ENCODE assay signal across 12 mouse cellular contexts in genomic region chr14:25174402-25174801, GRCm38 (mm10).
DNase-seq lines count a peak whose midpoint lies in the region; ATAC-seq and TF ChIP-seq lines count a peak whose summit lies in the region.
"Had no signal": no experiment of that assay in that cellular context is flagged by ENCODE, and none has a peak within 500 bp of the region (broad histone marks: within the 10 kb centered on the region; RNA-seq: fewer than 3 reads in every experiment).

No protein-coding gene starts in this region.

- no peak for TF ChIP-seq CTCF in intestine, postnatal 0 days (IDR thresholded peaks at IDR 0.05; ENCODE audit: low read depth)

- no peak for ATAC-seq in forebrain, embryonic 14.5 days
- no peak for ATAC-seq in embryonic facial prominence, embryonic 15.5 days (ENCODE audit: insufficient number of reproducible peaks, low FRiP score, low TSS enrichment, low read depth)
- ATAC-seq in intestine, postnatal 0 days: 0 out of 2 replicates have a peak, but pooled peaks have one; percentile 21
- ATAC-seq: forebrain, embryonic 15.5 days had no signal

- 0 out of 2 replicates have a peak overlapping the region, but pooled peaks have one; percentile 40 for H3K27ac ChIP-seq in forebrain, embryonic 10.5 days
- H3K27ac ChIP-seq in forebrain, embryonic 14.5 days (ENCODE audit: low read depth, low read length): no peak overlapping the region
- H3K27ac ChIP-seq in embryonic facial prominence, embryonic 15.5 days (replicated peaks): peak overlapping the region; percentile 75; the same call in 1 of the 2 replicates
- no peak overlapping the region for H3K27ac ChIP-seq in intestine, postnatal 0 days (ENCODE audit: low read depth, low read length)
- H3K27ac ChIP-seq: forebrain, embryonic 15.5 days; liver, embryonic 15.5 days had no signal

- H3K9ac ChIP-seq in forebrain, embryonic 14.5 days (ENCODE audit: low read length): no peak overlapping the region
- H3K9ac ChIP-seq in embryonic facial prominence, embryonic 15.5 days: no peak overlapping the region
- no peak overlapping the region for H3K9ac ChIP-seq in intestine, postnatal 0 days (ENCODE audit: low read depth, low read length)
- H3K9ac ChIP-seq: forebrain, embryonic 15.5 days; kidney, embryonic 15.5 days; liver, embryonic 15.5 days had no signal

- no peak for DNase-seq in forebrain, embryonic 10.5 days (ENCODE audit: extremely low spot score, low spot score)
- no peak for DNase-seq in forebrain, embryonic 14.5 days (ENCODE audit: low spot score)
- DNase-seq in 3T3-L1 (ENCODE audit: low read depth, low spot score): peak; percentile 67
- DNase-seq in left cerebral cortex, adult 9 months (ENCODE audit: low spot score in 2 of 2): no peak
- DNase-seq in thymus, postnatal 25 days: no peak
- DNase-seq in ovary, adult 18-20 months (ENCODE audit: low spot score): no peak
- DNase-seq: retina, postnatal 1 day had no signal

- no peak overlapping the region for H3K4me2 ChIP-seq in forebrain, embryonic 14.5 days (ENCODE audit: low read length)
- H3K4me2 ChIP-seq in embryonic facial prominence, embryonic 15.5 days (replicated peaks): no peak overlapping the region
- H3K4me2 ChIP-seq in intestine, postnatal 0 days (replicated peaks; ENCODE audit: low read depth): no peak overlapping the region
- H3K4me2 ChIP-seq: forebrain, embryonic 15.5 days; kidney, embryonic 15.5 days; liver, embryonic 15.5 days had no signal

- peaks cover 13% of the 10 kb centered on the region for H3K4me1 ChIP-seq in forebrain, embryonic 10.5 days
- H3K4me1 ChIP-seq in forebrain, embryonic 14.5 days (ENCODE audit: control insufficient read depth, insufficient read depth, low read length): no peaks in the 10 kb centered on the region
- H3K4me1 ChIP-seq in embryonic facial prominence, embryonic 15.5 days: peaks cover 18% of the 10 kb centered on the region
- no peaks in the 10 kb centered on the region; the same call in 1 of the 2 replicates for H3K4me1 ChIP-seq in intestine, postnatal 0 days (replicated peaks; ENCODE audit: control insufficient read depth, insufficient read depth, low read length)
- H3K4me1 ChIP-seq: forebrain, embryonic 15.5 days; liver, embryonic 15.5 days had no signal

- 58% methylated on average over 2 of the region's 2 CpGs for WGBS in forebrain, embryonic 10.5 days
- WGBS in forebrain, embryonic 14.5 days: 53% methylated on average over 2 of the region's 2 CpGs
- WGBS in embryonic facial prominence, embryonic 15.5 days: 39% methylated on average over 2 of the region's 2 CpGs
- WGBS in intestine, postnatal 0 days: 47% methylated on average over 2 of the region's 2 CpGs

- H3K9me3 ChIP-seq in forebrain, embryonic 10.5 days: no peaks in the 10 kb centered on the region
- no peaks in the 10 kb centered on the region for H3K9me3 ChIP-seq in forebrain, embryonic 14.5 days (replicated peaks; ENCODE audit: control insufficient read depth, low read length)
- H3K9me3 ChIP-seq in embryonic facial prominence, embryonic 15.5 days (replicated peaks): no peaks in the 10 kb centered on the region
- no peaks in the 10 kb centered on the region for H3K9me3 ChIP-seq in intestine, postnatal 0 days (ENCODE audit: control insufficient read depth)
- H3K9me3 ChIP-seq: forebrain, embryonic 15.5 days; kidney, embryonic 15.5 days; liver, embryonic 15.5 days had no signal

- no peak overlapping the region for H3K4me3 ChIP-seq in forebrain, embryonic 10.5 days
- no peak overlapping the region for H3K4me3 ChIP-seq in forebrain, embryonic 14.5 days (ENCODE audit: low read depth, low read length)
- H3K4me3 ChIP-seq in embryonic facial prominence, embryonic 15.5 days (replicated peaks): no peak overlapping the region
- H3K4me3 ChIP-seq in intestine, postnatal 0 days (ENCODE audit: low read depth, low read length): no peak overlapping the region
- H3K4me3 ChIP-seq: forebrain, embryonic 15.5 days; kidney, embryonic 15.5 days; liver, embryonic 15.5 days had no signal

- no peaks in the 10 kb centered on the region for H3K36me3 ChIP-seq in forebrain, embryonic 10.5 days (replicated peaks)
- no peaks in the 10 kb centered on the region for H3K36me3 ChIP-seq in forebrain, embryonic 14.5 days (ENCODE audit: control insufficient read depth, insufficient read depth, low read length)
- no peaks in the 10 kb centered on the region for H3K36me3 ChIP-seq in embryonic facial prominence, embryonic 15.5 days
- H3K36me3 ChIP-seq in intestine, postnatal 0 days (ENCODE audit: control insufficient read depth, insufficient read depth): no peaks in the 10 kb centered on the region
- H3K36me3 ChIP-seq: forebrain, embryonic 15.5 days; kidney, embryonic 15.5 days; liver, embryonic 15.5 days had no signal

- 0 out of 2 replicates have a peak, but pooled peaks cover 3% of the 10 kb centered on the region for H3K27me3 ChIP-seq in forebrain, embryonic 10.5 days (ENCODE audit: poor library complexity, severe bottlenecking)
- no peaks in the 10 kb centered on the region for H3K27me3 ChIP-seq in forebrain, embryonic 14.5 days (replicated peaks; ENCODE audit: control insufficient read depth, insufficient read depth, low read length)
- H3K27me3 ChIP-seq in embryonic facial prominence, embryonic 15.5 days: no peaks in the 10 kb centered on the region
- H3K27me3 ChIP-seq in intestine, postnatal 0 days (replicated peaks; ENCODE audit: control insufficient read depth, insufficient read depth, low read length): no peaks in the 10 kb centered on the region
- H3K27me3 ChIP-seq: forebrain, embryonic 15.5 days; kidney, embryonic 15.5 days; liver, embryonic 15.5 days had no signal

Comparison
In these comparisons a context has a peak if more than half of its experiments do, and no peak if none do; other contexts are left out.
1. H3K27ac ChIP-seq: peak in forebrain, embryonic 10.5 days (single experiment) and embryonic facial prominence, embryonic 15.5 days (single experiment); none in forebrain, embryonic 14.5 days (single experiment) and intestine, postnatal 0 days (single experiment).